Mouse (Mus musculus) urinary bladder, adult 2 months (tissue): ENCODE data around the gene Tyk2. TPM values are rescaled to one million over a fixed set of nuclear protein-coding genes. Genes with fewer than 3 reads are reported as not detected.

ENCODE experiments used
- DNase-seq: peaks from one replicate; pipeline ENCODE4 v3.0.0; 2022; ENCODE audit warnings: low spot score
- polyA plus RNA-seq: library from polyadenylated mRNA; depleted of rRNA; stranded (reverse); fragments of >200 nt; gene quantifications from 2 replicates; pipeline ENCODE4 v1.2.3, GENCODE M21; 2012

Gene Tyk2
- polyA plus RNA-seq, 1 experiment: 28.5 TPM

GRCm38 (mm10) chr9:21114190-21114589 is 16.9 kb downstream of the Tyk2 start:
- no peak for DNase-seq

- DNase-seq: no peak
These were observed 17.3 kb downstream of the Tyk2 start for GRCm38 (mm10) chr9:21113751-21114150.

- no peak for DNase-seq
These were observed 23.3 kb downstream of the Tyk2 start for GRCm38 (mm10) chr9:21107607-21108237.

- no peak for DNase-seq
These were observed 25.1 kb downstream of the Tyk2 start for GRCm38 (mm10) chr9:21105760-21106564.

GRCm38 (mm10) chr9:21104814-21105213 is 26.2 kb downstream of the Tyk2 start:
- no peak for DNase-seq

GRCm38 (mm10) chr9:21102076-21102475 is 29.0 kb downstream of the Tyk2 start:
- DNase-seq: no peak

- no peak for DNase-seq
These were observed 30.4 kb downstream of the Tyk2 start for GRCm38 (mm10) chr9:21100447-21101161.

GRCm38 (mm10) chr9:21097793-21098192 is 33.2 kb downstream of the Tyk2 start:
- no peak for DNase-seq

- DNase-seq: no peak
These were observed 35.1 kb downstream of the Tyk2 start for GRCm38 (mm10) chr9:21095958-21096357.

GRCm38 (mm10) chr9:21093423-21093822 is 37.6 kb downstream of the Tyk2 start:
- no peak for DNase-seq

- peak; percentile 90 for DNase-seq
These were observed 39.2 kb downstream of the Tyk2 start, which contains the start of the genes Gm38431 and Raver1 for GRCm38 (mm10) chr9:21091707-21092320. Gene Gm38431, minus strand, starts transcription at chr9:21091997. Gene Raver1, minus strand, starts transcription at chr9:21092008.

- DNase-seq: no peak
These were observed 39.9 kb downstream of the Tyk2 start for GRCm38 (mm10) chr9:21090972-21091706.

- DNase-seq: no peak
These were observed 40.5 kb downstream of the Tyk2 start for GRCm38 (mm10) chr9:21090537-21090936.

- no peak for DNase-seq
These were observed 47.7 kb downstream of the Tyk2 start for GRCm38 (mm10) chr9:21083324-21083723.

- DNase-seq: no peak
These were observed 49.9 kb downstream of the Tyk2 start for GRCm38 (mm10) chr9:21081127-21081526.

- no peak for DNase-seq
These were observed 55.4 kb downstream of the Tyk2 start for GRCm38 (mm10) chr9:21075625-21076024.

GRCm38 (mm10) chr9:21074173-21074572 is 56.9 kb downstream of the Tyk2 start:
- DNase-seq: no peak

- peak; percentile 76 for DNase-seq
These were observed 57.8 kb downstream of the Tyk2 start, which contains the start of the genes Gm49373 and Fdx1l for GRCm38 (mm10) chr9:21073044-21073840. Gene Gm49373, minus strand, starts transcription at chr9:21073096. Gene Fdx1l, minus strand, starts transcription at chr9:21073614.

GRCm38 (mm10) chr9:21072641-21073040 is 58.4 kb downstream of the Tyk2 start:
- no peak for DNase-seq

GRCm38 (mm10) chr9:21067006-21067684 is 63.9 kb downstream of the Tyk2 start, which contains the start of gene Zglp1:
Gene Zglp1, minus strand, starts transcription at chr9:21067093.
- no peak for DNase-seq
